In genomic region chr6:100895183-100895582, GRCm38 (mm10) we compare ENCODE assay signal across 32 mouse cellular contexts.
"Had no signal": no experiment of that assay in that cellular context is flagged by ENCODE, and none has a peak within 500 bp of the region (broad histone marks: within the 10 kb centered on the region; RNA-seq: fewer than 3 reads in every experiment).

No protein-coding gene starts in this region.

- ATAC-seq: liver, embryonic 12.5 days; liver, postnatal 0 days; lung, postnatal 0 days; midbrain, embryonic 13.5 days; midbrain, embryonic 15.5 days; midbrain, embryonic 16.5 days had no signal

- H3K4me1 ChIP-seq: limb, embryonic 15.5 days; liver, embryonic 12.5 days; liver, embryonic 13.5 days; liver, embryonic 15.5 days; lung, embryonic 15.5 days; megakaryocyte, embryonic 14.5 days; midbrain, embryonic 12.5 days; midbrain, embryonic 13.5 days; midbrain, embryonic 15.5 days; neural tube, embryonic 12.5 days had no signal

- H3K4me2 ChIP-seq: limb, embryonic 12.5 days; limb, embryonic 13.5 days; limb, embryonic 15.5 days; liver, embryonic 11.5 days; liver, embryonic 12.5 days; liver, embryonic 13.5 days; liver, embryonic 15.5 days; lung, embryonic 14.5 days; lung, embryonic 15.5 days; midbrain, embryonic 12.5 days; midbrain, embryonic 13.5 days; midbrain, embryonic 15.5 days; neural tube, embryonic 12.5 days; neural tube, embryonic 13.5 days had no signal

- H3K27me3 ChIP-seq: limb, embryonic 13.5 days; limb, embryonic 15.5 days; liver, embryonic 12.5 days; liver, embryonic 13.5 days; liver, embryonic 15.5 days; lung, embryonic 15.5 days; megakaryocyte, embryonic 14.5 days; midbrain, embryonic 12.5 days; midbrain, embryonic 13.5 days; midbrain, embryonic 15.5 days; neural tube, embryonic 12.5 days had no signal

- H3K9ac ChIP-seq: limb, embryonic 12.5 days; limb, embryonic 13.5 days; limb, embryonic 15.5 days; liver, embryonic 12.5 days; liver, embryonic 13.5 days; liver, embryonic 14.5 days; liver, embryonic 15.5 days; liver, postnatal 0 days; lung, embryonic 14.5 days; lung, embryonic 15.5 days; midbrain, embryonic 12.5 days; midbrain, embryonic 13.5 days; midbrain, embryonic 15.5 days; neural tube, embryonic 12.5 days; neural tube, embryonic 13.5 days had no signal

- H3K9me3 ChIP-seq: limb, embryonic 10.5 days; limb, embryonic 12.5 days; limb, embryonic 13.5 days; limb, embryonic 15.5 days; liver, embryonic 12.5 days; liver, embryonic 13.5 days; liver, embryonic 15.5 days; lung, embryonic 15.5 days; midbrain, embryonic 10.5 days; midbrain, embryonic 12.5 days; midbrain, embryonic 13.5 days; midbrain, embryonic 15.5 days; neural tube, embryonic 12.5 days; neural tube, embryonic 13.5 days had no signal

- H3K36me3 ChIP-seq: limb, embryonic 10.5 days; limb, embryonic 12.5 days; limb, embryonic 13.5 days; limb, embryonic 15.5 days; liver, embryonic 12.5 days; liver, embryonic 13.5 days; liver, embryonic 15.5 days; lung, embryonic 15.5 days; midbrain, embryonic 10.5 days; midbrain, embryonic 12.5 days; midbrain, embryonic 13.5 days; midbrain, embryonic 15.5 days; neural tube, embryonic 12.5 days; neural tube, embryonic 13.5 days had no signal

- H3K4me3 ChIP-seq: limb, embryonic 10.5 days; limb, embryonic 12.5 days; limb, embryonic 13.5 days; limb, embryonic 15.5 days; liver, embryonic 12.5 days; liver, embryonic 13.5 days; liver, embryonic 15.5 days; lung, embryonic 15.5 days; megakaryocyte, embryonic 14.5 days; midbrain, embryonic 10.5 days; midbrain, embryonic 12.5 days; midbrain, embryonic 13.5 days; midbrain, embryonic 15.5 days; myocyte; neural tube, embryonic 12.5 days; neural tube, embryonic 13.5 days had no signal

- DNase-seq: left cerebral cortex, postnatal 4 days; liver; liver, embryonic 13.5 days; liver, postnatal 0 days; lung, adult 18-20 months; lung, adult 2 months; lung, embryonic 14.5 days; lung, postnatal 10 days; lung, postnatal 14 days; lung, postnatal 36 days; lung, postnatal 4 days; midbrain, embryonic 14.5 days had no signal

- H3K27ac ChIP-seq: limb, embryonic 12.5 days; limb, embryonic 13.5 days; limb, embryonic 15.5 days; liver, embryonic 12.5 days; liver, embryonic 13.5 days; liver, embryonic 14.5 days; liver, embryonic 15.5 days; lung, embryonic 15.5 days; macrophage; midbrain, embryonic 10.5 days; midbrain, embryonic 12.5 days; midbrain, embryonic 13.5 days; midbrain, embryonic 15.5 days; neural tube, embryonic 12.5 days; neural tube, embryonic 13.5 days had no signal
